Mouse (Mus musculus) neural tube, embryonic 11.5 days (tissue): ENCODE results near the gene Spa17. TPM values are rescaled to one million over a fixed set of nuclear protein-coding genes. Genes with fewer than 3 reads are reported as not detected.

Experiments
- polyA plus RNA-seq: library from polyadenylated mRNA; unstranded; fragments of >200 nt; fragmentation: Nextera tagmentation; extraction: Ambion mirVana; gene quantifications from 2 replicates; pipeline ENCODE4 v1.2.1, GENCODE M21; 2014

Gene Spa17
- polyA plus RNA-seq, 1 experiment from 2014 or later = 13.3 TPM

Other genes with a start within 250 kb of the Spa17 start
- gene Hepacam, start 246.4 kb downstream of the Spa17 start, polyA plus RNA-seq = not detected in 2 replicates
- gene Robo4, start 211.8 kb downstream of the Spa17 start, polyA plus RNA-seq = 6.7 and 11.6 TPM in 2 replicates
- 85.4 and 89.9 TPM in 2 replicates for gene Robo3, start 180.5 kb downstream of the Spa17 start, polyA plus RNA-seq
- 35.4 and 39.9 TPM in 2 replicates for gene Msantd2, start 124.4 kb downstream of the Spa17 start, polyA plus RNA-seq
- 33.1 and 35.7 TPM in 2 replicates for gene Esam, start 85.6 kb downstream of the Spa17 start, polyA plus RNA-seq
- gene Vsig2, start 74.5 kb downstream of the Spa17 start, polyA plus RNA-seq = 0.38 TPM in 1 of 2 replicates, not detected in the other
- 2.3 and 2.5 TPM in 2 replicates for gene Nrgn, start 60.8 kb downstream of the Spa17 start, polyA plus RNA-seq
- 9.0 and 9.6 TPM in 2 replicates for gene Siae, start 58.0 kb downstream of the Spa17 start, polyA plus RNA-seq
- 135 and 142 TPM in 2 replicates for gene Tbrg1, start 43.6 kb upstream of the Spa17 start, polyA plus RNA-seq
- gene Panx3, start 55.5 kb upstream of the Spa17 start, polyA plus RNA-seq = not detected in 2 replicates
- gene Olfr160, start 102.5 kb upstream of the Spa17 start, polyA plus RNA-seq = not detected in 2 replicates
- gene Olfr874, start 131.4 kb upstream of the Spa17 start, polyA plus RNA-seq = not detected in 2 replicates
- gene Olfr875, start 158.1 kb upstream of the Spa17 start, polyA plus RNA-seq = not detected in 2 replicates
- not detected in 2 replicates for gene Olfr876, start 189.3 kb upstream of the Spa17 start, polyA plus RNA-seq
- gene Olfr877, start 240.5 kb upstream of the Spa17 start, polyA plus RNA-seq = not detected in 2 replicates